Mouse (Mus musculus) adrenal gland, adult 10 weeks (tissue): ENCODE measurements around the gene Pfn2. TPM values are rescaled to one million over a fixed set of nuclear protein-coding genes. Genes with fewer than 3 reads are reported as not detected.

Source experiments
- polyA plus RNA-seq: library from polyadenylated mRNA; stranded (reverse); fragments of 350-450 nt; fragmentation: Illumina TruSeq; extraction: RNeasy Lipid Tissue Mini Kit (QIAGEN cat#74804); gene quantifications from one replicate; pipeline ENCODE4 v1.2.3, GENCODE M21; 2014; ENCODE audit warnings: low read depth, low replicate concordance

Pfn2 gene
- polyA plus RNA-seq, result 230 TPM

GRCm38 (mm10) chr3:57847760-57848185, at the start of gene Pfn2:
Pfn2 (minus strand) TSS chr3:57848079.

Other genes starting within 250 kb of the Pfn2 start
- gene Commd2, start 196.4 kb downstream of the Pfn2 start, polyA plus RNA-seq, result 17.1 TPM
- not detected for gene Ankub1, start 155.3 kb downstream of the Pfn2 start, polyA plus RNA-seq
- gene Rnf13, start 112.0 kb downstream of the Pfn2 start, polyA plus RNA-seq, result 479 TPM